Mouse (Mus musculus) heart, postnatal 4 days (tissue): ENCODE measurements at regions not wholly inside any gene's neighbourhood (a gene's known extent, or its start where the extent isn't known, plus 50 kb on each side); places are given as distances from the start of the nearest gene placed in this dataset.

Source experiments
- DNase-seq: peaks from one replicate; pipeline ENCODE4 v3.0.0; 2021

- no peak for DNase-seq
Observed at GRCm38 (mm10) chr8:49015701-49016100, 171.9 kb upstream of the Tenm3 start.

GRCm38 (mm10) chr8:49015200-49015599, 171.4 kb upstream of the Tenm3 start:
- DNase-seq = no peak

GRCm38 (mm10) chr8:49006236-49006965, 162.7 kb upstream of the Tenm3 start:
- DNase-seq = no peak

DNA sequence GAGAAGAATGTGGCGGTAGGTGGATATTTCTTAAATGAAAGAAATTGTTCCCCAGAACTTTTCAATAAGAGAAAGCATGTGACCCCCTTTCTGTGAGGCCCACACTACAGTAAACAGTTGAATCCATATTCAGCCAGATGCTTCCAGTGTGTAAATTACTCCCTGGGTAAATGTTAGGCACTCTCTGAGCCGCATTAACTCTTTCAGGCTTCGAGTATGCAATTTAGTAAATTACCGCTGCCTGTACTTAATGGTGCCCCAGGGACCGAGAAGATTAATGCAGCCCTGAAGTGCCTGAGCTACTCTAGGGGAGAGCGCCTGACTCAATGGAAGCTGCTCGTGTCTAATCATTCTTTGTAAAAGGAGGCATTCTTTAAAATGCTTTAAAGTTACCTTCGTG, 137.9 kb upstream of the Tenm3 start:
- DNase-seq = no peak

GRCm38 (mm10) chr8:48980755-48981154, 137.0 kb upstream of the Tenm3 start:
- DNase-seq = no peak

DNA sequence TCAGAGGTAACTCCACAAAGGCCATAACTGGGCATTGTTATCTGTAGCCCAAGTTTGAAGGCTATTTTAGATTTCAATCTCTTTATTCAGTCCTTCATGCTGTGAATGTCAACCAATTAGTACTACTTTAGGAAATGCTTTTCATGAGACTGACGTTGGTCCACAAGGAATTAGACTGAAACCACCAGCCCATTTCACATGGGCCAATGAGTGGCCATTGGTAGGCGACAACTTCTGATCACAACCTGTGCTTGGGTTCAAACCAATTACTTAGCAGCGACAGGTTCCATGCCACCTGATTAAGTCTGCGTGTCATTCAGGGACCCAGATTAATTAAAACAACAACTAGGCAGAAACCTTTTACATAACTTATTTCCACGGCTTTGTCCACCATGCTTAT, 126.9 kb upstream of the Tenm3 start:
- no peak for DNase-seq

- no peak for DNase-seq
Observed at GRCm38 (mm10) chr8:48964929-48965328, 121.2 kb upstream of the Tenm3 start.

DNA sequence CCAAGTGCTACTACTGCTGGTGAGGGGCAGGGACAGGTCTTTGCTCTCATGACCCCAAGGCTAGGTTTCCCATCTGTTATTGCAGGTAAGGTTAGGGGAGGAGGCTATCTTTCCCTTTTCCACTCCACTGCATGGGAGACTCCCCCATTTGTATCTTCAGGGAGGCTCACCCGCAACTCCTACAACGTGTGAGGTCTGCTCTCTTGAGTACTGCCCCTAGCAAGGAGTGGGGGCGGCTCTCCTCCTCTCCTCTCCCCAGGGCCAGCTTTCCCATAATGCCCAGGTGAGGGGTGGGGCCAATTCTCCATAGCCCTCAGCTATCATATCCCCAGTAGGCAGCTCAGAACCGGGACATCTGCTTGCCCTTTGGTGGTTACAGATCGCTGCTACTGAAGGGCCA, 113.9 kb upstream of the Tenm3 start:
- DNase-seq = no peak

DNA sequence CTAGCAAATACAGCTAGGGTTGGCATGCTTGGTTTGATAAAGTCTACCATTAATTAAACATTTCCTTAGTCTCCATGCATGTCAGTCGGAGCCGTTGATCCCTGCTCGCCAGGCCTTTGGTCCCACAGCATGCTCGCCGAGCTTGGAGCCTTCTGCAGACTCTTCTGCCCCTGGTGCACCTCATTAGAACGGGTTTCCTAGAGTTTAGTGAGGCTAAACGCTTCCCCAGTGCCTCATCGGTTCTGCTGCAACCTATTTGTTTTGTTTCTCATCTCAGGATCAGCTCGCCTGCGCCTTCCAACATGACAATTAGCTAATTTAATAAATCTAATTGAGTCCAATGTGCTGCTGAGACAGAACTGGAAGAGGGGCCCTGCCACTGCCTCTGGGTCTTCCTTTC, 107.7 kb upstream of the Tenm3 start:
- no peak for DNase-seq

GRCm38 (mm10) chr8:48944177-48944576, 100.4 kb upstream of the Tenm3 start:
- DNase-seq = no peak

DNA sequence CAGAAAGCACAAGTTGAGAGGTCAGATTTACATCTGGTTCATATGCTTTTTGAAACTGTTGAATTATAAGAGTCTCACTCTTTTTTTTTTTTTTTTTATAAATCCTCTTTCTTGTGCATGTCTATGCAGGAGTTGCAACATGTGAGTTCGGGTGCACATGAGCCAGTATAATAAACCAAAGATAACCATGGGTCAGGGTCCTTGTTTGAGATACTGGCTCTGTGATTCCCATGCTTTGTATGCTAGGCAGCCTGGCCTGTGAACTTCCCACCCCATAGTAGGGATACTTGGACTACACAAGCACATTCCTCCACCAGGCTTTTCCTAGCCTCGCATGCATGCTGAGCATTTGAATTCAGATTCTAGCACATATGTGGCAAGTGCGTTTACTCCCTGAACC, 93.4 kb upstream of the Tenm3 start:
- no peak for DNase-seq

DNA sequence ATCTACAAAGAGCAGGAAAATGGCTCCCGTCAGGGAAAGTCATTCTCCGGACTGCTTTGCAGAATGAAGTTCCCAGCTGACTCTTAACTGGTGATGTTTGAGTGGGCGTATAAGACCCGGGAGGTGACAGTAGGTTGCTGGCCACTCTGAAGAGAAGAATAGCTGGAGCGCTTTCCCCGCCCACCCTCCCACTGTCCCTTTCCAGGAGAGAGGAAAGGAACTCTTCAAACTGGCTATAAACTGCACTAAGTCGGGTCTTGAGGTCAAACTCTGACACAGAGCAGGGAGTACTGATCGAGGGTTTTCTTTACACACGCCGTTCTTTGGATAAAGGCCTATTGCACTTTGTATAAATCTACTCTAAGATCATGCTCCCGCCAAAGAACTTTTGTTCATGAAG, 83.4 kb upstream of the Tenm3 start:
- DNase-seq = no peak

- no peak for DNase-seq
Observed at GRCm38 (mm10) chr8:48915275-48915674, 71.5 kb upstream of the Tenm3 start.

DNA sequence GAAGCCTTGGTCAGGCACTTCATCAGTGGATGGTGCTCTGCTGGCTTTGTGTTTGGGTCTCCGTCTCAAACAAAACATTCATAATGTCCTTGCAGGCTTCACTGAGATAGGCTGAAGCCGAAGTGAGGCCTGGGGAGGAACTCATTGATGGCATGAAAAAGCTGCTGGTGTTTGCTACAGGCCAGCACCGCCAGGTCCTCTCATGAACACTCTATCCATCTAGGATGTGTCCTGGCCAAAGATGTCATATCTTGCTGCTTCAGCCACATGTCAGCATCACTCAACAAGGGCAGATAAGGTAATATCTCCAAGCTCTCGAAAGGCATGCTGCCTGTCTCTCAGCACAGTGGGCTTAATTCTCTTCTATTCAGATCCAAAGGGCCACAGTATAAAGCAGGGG, 69.1 kb upstream of the Tenm3 start:
- DNase-seq = no peak

GRCm38 (mm10) chr8:48901668-48902406, 58.1 kb upstream of the Tenm3 start:
- no peak for DNase-seq

- DNase-seq = no peak
Observed at GRCm38 (mm10) chr8:48896687-48897086, 52.9 kb upstream of the Tenm3 start.

DNA sequence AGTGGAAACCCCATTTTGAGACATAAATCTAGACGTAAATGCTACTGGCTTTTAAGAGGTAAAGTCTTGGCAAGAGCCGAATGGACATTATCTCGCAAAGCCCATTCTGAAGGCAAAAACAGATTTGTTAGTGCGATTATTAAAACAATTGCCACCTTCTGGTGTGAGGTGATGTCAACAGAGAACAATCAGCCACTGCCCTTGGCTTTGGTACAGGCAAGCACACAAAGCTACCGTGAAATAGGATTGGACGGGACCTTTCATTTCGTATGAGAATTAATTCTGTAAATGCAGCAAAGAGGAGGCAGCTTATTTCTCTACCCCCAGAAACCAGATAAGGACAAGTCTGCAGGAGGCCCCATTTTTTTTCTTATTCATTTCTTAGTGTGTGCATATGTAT, 52.5 kb upstream of the Tenm3 start:
- no peak for DNase-seq

- DNase-seq = no peak
Observed at GRCm38 (mm10) chr8:48895586-48895985, 51.8 kb upstream of the Tenm3 start.
